Mouse (Mus musculus): ENCODE data around the gene Gpr22.

- TF ChIP-seq EP300 (optimal IDR thresholded peaks at IDR 0.05): no peak
- no peak for TF ChIP-seq CTCF (IDR thresholded peaks at IDR 0.05; ENCODE audit: low read depth)
Observed at GRCm38 (mm10) chr12:31754465-31754864, 40.7 kb upstream of the Gpr22 start.

All from stomach, postnatal 0 days (tissue).